Mouse (Mus musculus): ENCODE measurements at regions not wholly inside any gene's neighbourhood (a gene's known extent, or its start where the extent isn't known, plus 50 kb on each side); places are given as distances from the start of the nearest gene placed in this dataset.

- DNase-seq (ENCODE audit: low spot score): no peak
Measured at GRCm38 (mm10) chr6:4398599-4398980, 106.0 kb upstream of the Col1a2 start.

GRCm38 (mm10) chr6:4405301-4405700, 99.3 kb upstream of the Col1a2 start:
- DNase-seq (ENCODE audit: low spot score): no peak

- DNase-seq (ENCODE audit: low spot score): no peak
Measured at GRCm38 (mm10) chr6:4407748-4408147, 96.9 kb upstream of the Col1a2 start.

GRCm38 (mm10) chr6:4413201-4413600, 91.4 kb upstream of the Col1a2 start:
- DNase-seq (ENCODE audit: low spot score): no peak

DNA sequence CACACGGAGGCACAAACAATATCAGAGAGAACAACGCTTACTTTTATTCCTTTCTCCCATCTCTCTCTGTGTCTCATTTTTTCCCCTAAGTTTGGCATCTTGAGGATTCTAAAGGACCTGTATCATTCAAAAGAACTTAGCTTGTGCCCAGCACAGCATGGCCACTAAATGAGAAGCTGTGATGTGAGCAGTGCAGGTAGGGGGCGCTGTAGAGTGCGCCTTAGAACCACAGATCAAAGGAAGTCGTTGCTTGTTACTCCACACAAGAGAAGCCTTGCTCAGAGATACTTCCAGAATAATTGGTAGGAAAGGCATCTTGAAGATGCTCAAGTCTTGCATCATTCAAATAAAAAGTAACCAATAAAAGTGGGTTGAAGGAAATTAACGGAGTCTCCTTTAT, 90.4 kb upstream of the Col1a2 start:
- DNase-seq (ENCODE audit: low spot score): peak; percentile 57

GRCm38 (mm10) chr6:4415206-4415605, 89.4 kb upstream of the Col1a2 start:
- no peak for DNase-seq (ENCODE audit: low spot score)

DNA sequence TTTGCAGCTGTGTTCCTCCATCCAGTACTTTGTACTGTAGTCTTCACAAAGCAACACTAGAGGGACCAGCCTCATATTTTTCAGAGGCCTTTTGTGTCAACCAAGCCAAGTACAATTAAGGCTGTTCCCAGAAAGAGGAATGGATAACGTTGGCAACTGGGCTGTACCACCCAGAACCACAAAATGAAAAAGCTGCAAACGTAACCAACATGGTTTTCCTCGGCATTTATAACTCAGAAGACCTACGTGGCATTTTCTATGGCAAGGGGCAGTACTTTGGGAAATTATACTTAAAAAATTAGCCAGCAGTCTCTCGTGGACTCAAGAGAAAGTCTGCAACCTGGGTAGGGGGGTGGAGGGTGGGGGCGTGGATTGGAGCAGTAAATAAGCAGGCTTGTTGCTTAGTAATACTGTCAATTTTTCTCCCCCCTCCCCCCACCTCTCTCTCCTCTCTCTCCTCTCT, 87.3 kb upstream of the Col1a2 start:
- DNase-seq (ENCODE audit: low spot score): no peak

DNA sequence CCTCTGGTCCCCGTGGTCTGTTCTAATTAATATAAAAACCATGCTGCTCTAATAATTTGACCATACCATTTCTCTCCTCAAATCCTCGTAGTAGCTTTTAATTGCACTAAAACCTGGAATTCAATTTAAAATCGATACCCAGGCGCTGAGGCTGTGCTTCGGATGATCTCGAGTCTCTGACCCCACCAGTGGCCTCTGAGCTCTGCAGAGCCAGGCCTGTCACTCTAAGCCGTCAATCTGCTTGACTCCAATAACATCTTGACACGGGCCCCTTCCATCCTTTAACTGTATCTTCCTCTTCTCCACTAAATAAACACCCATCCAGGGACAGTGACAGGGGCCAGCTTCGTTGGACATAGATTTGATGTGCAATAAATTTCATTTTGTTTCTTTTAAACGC, 86.2 kb upstream of the Col1a2 start:
- DNase-seq (ENCODE audit: low spot score): no peak

GRCm38 (mm10) chr6:4418941-4419351, 85.7 kb upstream of the Col1a2 start:
- DNase-seq (ENCODE audit: low spot score): peak; percentile 18

DNA sequence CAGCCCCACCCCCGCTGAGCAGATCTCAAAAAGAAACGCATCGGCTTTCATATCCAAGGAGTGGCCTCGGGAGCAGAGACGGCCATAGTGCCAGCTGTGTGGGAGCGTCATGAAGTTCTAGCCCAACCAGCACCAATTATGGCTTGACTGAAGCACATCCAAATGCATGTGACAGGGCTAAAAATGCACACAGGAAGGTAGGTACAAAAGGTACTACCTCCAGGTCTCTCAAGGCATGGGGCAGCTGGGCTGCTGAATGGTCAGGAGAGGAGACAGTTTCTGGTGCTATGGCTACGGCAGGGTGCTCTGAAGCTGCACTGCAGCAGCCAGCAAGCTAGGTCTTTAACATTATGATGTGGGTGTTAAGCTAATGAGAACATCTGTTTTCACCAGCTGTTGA, 83.1 kb upstream of the Col1a2 start:
- DNase-seq (ENCODE audit: low spot score): no peak

DNA sequence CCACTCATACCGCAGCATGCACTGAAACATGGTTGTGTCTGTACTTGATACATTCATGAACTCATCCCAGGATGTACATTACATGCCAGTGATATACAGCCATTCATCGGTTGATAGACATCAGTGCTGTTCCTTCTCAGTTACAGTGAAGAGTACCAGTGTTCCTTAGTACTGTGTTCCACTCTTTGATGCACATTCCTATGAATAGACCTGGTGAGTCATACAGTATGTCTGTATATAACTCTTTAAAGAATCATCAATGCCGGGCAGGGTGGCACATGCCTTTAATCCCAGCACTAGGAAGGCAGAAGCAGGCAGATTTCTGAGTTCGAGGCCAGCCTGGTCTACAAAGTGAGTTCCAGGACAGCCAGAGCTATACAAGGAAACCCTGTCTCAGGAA, 77.5 kb upstream of the Col1a2 start:
- no peak for DNase-seq (ENCODE audit: low spot score)

DNA sequence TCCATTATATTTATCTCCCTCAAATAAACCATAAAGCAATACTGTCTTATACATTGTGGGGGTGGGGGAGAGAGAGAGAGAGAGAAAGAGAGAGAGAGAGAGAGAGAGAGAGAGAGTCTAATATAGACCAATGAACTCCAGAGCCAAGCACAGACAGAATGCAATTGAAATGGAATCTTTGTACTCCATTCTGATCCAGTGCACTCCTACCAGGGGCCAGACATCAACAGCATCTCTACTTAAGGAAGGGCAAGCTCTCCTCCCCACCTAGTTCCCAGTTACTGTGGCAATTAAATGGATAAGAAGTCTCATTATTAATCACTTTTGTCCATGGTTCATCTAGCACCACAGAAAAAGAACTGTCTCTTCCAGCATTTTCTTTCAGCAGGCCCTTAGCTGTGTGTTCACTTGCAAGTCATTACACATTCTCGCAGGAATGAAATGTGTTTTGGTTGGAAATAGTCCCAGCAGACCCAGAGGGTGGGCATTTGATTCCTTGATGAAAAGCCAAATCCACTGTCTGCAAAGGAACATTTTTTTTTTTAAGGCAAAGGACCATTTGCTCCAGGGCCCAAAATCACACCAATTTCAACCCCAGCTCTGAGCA, 73.8 kb upstream of the Col1a2 start:
- DNase-seq (ENCODE audit: low spot score): no peak

- no peak for DNase-seq (ENCODE audit: low spot score)
Measured at GRCm38 (mm10) chr6:4432192-4432591, 72.4 kb upstream of the Col1a2 start.

DNA sequence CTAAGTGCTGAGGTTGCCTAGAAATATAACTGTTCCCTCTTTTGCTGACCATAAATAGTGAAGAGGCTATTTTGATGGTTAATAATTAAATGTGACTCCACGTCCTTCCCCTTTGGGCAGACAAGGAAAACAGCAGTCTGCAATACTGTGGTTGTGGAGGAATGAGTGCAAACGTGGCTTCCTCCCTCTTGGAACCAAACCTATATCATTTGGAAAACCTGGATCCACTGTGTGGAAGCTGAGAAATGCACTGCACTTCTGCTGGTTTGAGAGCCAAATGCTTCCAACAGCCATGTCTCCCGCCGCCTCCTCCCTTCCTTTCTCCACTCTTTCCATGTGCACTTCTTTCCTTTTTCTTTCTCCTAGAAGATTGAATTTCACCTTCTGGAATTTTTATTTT, 68.2 kb upstream of the Col1a2 start:
- DNase-seq (ENCODE audit: low spot score): no peak

DNA sequence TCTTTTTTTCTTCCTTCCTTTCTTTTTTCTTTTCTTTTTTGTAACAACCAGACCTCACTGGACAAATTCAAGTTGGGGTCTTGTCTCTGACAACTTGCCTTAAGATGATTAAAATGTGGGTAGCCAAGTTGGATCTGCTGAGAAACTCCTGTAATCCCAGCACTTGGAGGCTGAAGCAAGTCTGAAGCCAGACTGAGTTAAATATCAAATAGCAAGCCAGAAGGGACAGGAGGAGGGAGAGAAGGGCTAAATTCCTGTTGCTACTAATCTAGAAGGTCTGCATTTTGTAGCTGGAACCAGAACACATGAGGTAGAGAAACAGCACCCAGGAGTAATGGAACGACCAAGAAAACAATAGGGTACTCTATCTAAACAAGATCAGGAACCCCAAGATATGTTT, 67.7 kb upstream of the Col1a2 start:
- no peak for DNase-seq (ENCODE audit: low spot score)

DNA sequence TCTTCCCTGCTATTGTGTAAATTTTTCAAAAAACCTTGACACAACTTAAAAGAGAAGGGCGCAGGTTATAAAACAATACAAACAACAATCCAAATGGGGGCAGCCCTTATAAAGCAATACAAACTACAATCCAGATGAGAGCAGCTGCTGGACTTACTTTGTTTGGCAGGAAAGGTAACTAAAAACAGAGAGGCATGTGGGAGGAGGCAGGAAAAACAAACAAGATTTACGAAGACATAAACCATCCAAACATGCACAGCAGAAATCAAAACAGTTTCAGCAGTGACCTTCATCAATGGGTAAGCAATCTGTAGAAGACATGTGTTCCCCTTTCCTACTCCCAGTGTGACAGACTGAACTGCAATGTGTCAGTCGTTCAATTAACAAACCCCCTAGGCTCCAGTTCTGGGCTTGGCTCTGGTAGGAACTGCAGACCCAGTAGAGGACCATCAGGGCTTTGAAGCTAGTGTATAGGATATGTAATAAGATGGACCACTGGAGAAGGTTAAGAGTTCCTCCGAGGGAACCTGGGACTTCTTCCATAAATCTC, 62.9 kb upstream of the Col1a2 start:
- no peak for DNase-seq (ENCODE audit: low spot score)

GRCm38 (mm10) chr6:4445906-4446305, 58.7 kb upstream of the Col1a2 start:
- DNase-seq (ENCODE audit: low spot score): no peak

GRCm38 (mm10) chr6:4451227-4451626, 53.4 kb upstream of the Col1a2 start:
- DNase-seq (ENCODE audit: low spot score): no peak

Measured in ovary, postnatal 36 days (tissue).